Mouse (Mus musculus) neural tube, embryonic 15.5 days (tissue): ENCODE measurements around the gene Kcnk3. TPM values are rescaled to one million over a fixed set of nuclear protein-coding genes. Genes with fewer than 3 reads are reported as not detected.
A peak's percentile ranks its signal among the peaks of the same experiment; 100 is the strongest.

Experiments
- ATAC-seq: fragments of 200-750 bp; cut with Nextera tagmentation; 2 replicates; pipeline ENCODE4 v1.8.0; 2017; ENCODE audit warnings: mild to moderate bottlenecking, moderate TSS enrichment, moderate library complexity; ENCODE audit not compliant: low FRiP score
- H3K27ac ChIP-seq: fragments of 300-500 bp; sonication (generic); replicated peaks from 2 replicates; pipeline ENCODE4 v1.5.1; 2015; ENCODE audit warnings: mild to moderate bottlenecking, inconsistent platforms
- H3K27me3 ChIP-seq: fragments of 300-500 bp; sonication (generic); replicated peaks from 2 replicates; pipeline ENCODE4 v1.6.1; 2015; ENCODE audit warnings: inconsistent platforms
- H3K36me3 ChIP-seq: fragments of 300-500 bp; sonication (generic); 2 replicates; pipeline ENCODE4 v1.6.1; 2015; ENCODE audit warnings: inconsistent platforms
- H3K4me1 ChIP-seq: fragments of 300-500 bp; sonication (generic); 2 replicates; pipeline ENCODE4 v1.6.1; 2015; ENCODE audit warnings: inconsistent platforms
- H3K4me2 ChIP-seq: fragments of 300-500 bp; sonication (generic); 2 replicates; pipeline ENCODE4 v1.6.1; 2015; ENCODE audit warnings: inconsistent platforms, mild to moderate bottlenecking, moderate library complexity
- H3K4me3 ChIP-seq: fragments of 300-500 bp; sonication (generic); replicated peaks from 2 replicates; pipeline ENCODE4 v1.5.1; 2015; ENCODE audit warnings: mild to moderate bottlenecking, inconsistent platforms
- H3K9ac ChIP-seq: fragments of 300-500 bp; sonication (generic); replicated peaks from 2 replicates; pipeline ENCODE4 v1.6.1; 2015; ENCODE audit warnings: mild to moderate bottlenecking, inconsistent platforms
- H3K9me3 ChIP-seq: fragments of 300-500 bp; sonication (generic); replicated peaks from 2 replicates; pipeline ENCODE4 v1.6.1; 2016; ENCODE audit warnings: inconsistent platforms
- WGBS: fragments of 180-500 bp; shearing (Covaris S2); methylation state at CpG from one replicate; pipeline ENCODE4 v1.1.7; 2015; ENCODE audit warnings: mixed read lengths; 5-methylcytosine and 5-hydroxymethylcytosine counted together
- microRNA-seq: library from miRNA; unstranded; fragments of <30 nt; microRNA quantifications from one replicate; pipeline ENCODE4, GENCODE M21; 2017
- polyA plus RNA-seq: library from polyadenylated mRNA; unstranded; fragments of >200 nt; fragmentation: Nextera tagmentation; extraction: Ambion mirVana; gene quantifications from 2 replicates; pipeline ENCODE4 v1.2.1, GENCODE M21; 2015

The Kcnk3 gene
- polyA plus RNA-seq, 1 experiment from 2014 or later, result 12.9 TPM

DNA sequence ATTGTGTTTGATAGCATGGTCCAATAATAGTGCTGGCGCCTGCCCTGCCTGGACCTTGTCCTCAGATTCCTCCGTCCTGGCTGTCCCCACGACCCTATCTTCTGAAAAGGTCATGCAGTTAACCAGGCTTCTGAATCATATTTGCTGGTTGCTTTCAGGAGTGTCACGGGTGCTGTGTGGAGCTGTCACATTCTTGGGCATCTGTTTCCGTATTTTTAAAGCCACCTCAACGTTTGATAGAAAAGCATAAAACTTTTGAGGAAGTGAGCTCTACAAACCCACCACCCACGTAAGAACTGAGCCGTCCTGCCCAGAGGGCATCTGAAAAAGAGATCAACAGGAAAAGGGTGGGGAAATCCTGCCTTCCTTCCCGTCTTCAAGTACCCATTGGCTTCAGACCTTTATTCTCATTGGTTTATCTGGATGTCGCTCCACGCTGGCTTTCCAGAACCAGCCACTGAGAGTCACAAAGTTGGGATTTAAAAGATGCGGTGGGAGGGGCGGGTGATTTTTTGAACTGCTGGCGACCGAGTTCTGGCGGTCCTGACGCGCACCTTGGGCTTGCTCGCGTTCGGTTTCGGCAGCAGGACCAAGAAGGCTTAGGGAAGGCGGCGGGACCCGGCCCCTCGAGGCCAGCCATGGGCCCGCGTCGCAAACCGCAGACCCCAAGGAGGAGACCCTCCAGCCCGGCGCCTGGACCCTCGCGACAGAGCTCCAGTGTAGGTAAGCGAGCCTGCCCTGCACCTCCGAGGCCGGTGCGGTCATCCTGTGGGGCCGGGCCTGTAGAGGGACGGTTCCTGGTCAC, 78.6 kb downstream of the Kcnk3 start, which contains the start of gene Cenpa:
Cenpa (plus strand) TSS at position 387 of the 805 bp plus-strand sequence.
- under 1% methylated on average over 40 of the region's 40 CpGs for WGBS
- peak within 1 kb of the TSS; percentile 68 for H3K9ac ChIP-seq
- ATAC-seq, result peak; percentile 96

DNA sequence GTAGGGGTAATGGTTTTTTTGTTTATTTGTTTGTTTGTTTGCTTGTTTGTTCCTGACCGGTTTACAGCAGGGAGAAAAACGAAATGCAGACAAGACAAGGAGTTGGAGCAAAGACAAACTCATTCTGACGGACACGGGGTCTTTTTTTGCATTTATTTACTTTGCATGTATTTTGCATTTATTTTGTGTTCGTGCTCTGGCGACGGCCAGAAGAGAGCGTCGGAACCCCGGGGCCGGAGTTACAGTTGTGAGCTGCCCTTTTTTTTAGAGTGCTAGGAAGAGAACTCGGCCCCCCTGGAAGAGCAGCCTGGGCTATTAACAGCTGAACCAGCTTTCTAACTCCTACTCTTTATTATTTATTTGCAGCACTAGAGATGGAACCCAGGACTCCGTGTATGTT, 79.2 kb downstream of the Kcnk3 start:
- 0% methylated on average over 13 of the region's 13 CpGs for WGBS

More for the DNA sequence above, 78.6 kb downstream of the Kcnk3 start, which contains the start of gene Cenpa:
- Histone ChIP-seq H3K36me3 (no peaks in the 10 kb centered on the region), H3K4me3 (peak within 1 kb of the TSS; percentile 81), H3K4me2 (peak within 1 kb of the TSS; percentile 95), H3K9me3 (no peaks in the 10 kb centered on the region), H3K27me3 (no peaks in the 10 kb centered on the region), H3K4me1 (peaks cover 10% of the 10 kb centered on the region), H3K27ac (peak within 1 kb of the TSS; percentile 73)

DNA sequence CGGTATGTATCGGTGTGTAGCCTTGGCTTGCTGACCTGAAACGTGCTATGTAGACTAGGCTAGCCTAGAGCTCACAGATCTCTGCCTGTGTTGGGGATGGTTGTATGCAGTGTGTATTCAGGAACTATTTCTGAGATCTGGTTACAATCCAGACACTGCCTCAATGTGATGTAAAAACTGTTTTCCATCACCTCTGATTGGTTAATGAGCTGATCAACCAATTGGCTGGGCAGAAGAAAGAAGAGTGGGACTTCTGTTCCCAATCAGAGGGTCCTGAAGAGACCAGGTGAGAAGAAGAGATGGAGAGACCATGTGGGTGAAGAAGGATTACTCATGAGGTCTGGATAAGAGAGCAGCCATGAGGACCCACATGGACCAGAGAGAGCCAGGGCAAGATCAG, 79.7 kb downstream of the Kcnk3 start:
- no peak for ATAC-seq

More for the DNA sequence above, 79.2 kb downstream of the Kcnk3 start:
- peak overlapping the region; percentile 68 for H3K9ac ChIP-seq
- H3K4me2 ChIP-seq, result peak overlapping the region; percentile 95
- no peak for ATAC-seq
- peak overlapping the region; percentile 81 for H3K4me3 ChIP-seq
- H3K9me3 ChIP-seq, result no peaks in the 10 kb centered on the region
- H3K4me1 ChIP-seq, result peaks cover 10% of the 10 kb centered on the region
- H3K27ac ChIP-seq, result no peak overlapping the region
- no peaks in the 10 kb centered on the region for H3K36me3 ChIP-seq
- no peaks in the 10 kb centered on the region for H3K27me3 ChIP-seq

DNA sequence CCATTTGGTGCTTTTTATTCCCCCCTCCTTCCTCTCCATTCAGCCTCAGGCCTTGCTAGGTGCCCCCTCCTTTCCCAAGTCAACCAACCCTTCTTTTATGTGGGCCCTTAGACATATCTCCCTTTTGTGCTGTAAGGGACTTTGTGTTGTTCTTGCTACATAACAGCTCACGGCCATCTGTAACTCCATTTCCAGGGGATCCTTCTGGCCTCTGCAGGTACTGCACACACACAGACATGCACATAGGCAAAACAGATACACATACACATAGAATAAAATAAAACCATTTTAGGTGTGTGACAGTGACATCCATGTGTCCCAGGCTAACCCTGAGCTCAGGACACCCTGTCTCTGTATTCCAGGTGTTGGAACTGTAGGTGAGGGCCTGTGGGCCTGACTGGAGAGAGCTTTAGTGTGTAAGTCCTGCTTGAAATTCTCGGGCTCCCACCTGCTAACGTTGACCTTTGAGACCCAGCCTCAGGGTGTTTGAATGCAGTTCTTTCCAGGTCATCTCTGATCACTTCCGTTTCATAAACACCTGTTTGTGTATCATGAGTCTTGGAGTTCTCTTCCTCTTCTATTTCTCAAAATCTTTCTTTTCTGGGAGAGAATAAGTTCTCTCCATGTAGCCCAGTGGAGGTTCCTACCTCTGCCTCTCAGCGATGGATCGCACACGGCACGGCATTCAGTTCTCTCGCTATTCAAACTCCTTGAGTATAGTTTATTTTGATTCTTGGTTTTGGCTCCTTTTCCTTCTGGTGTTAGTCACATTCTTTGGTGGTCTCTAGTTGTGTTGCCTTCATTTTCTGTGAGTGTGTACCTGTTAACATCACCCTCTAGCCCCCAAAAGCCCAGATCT, 80.9 kb downstream of the Kcnk3 start:
- Histone ChIP-seq H3K4me2 (no peak overlapping the region), H3K9ac (no peak overlapping the region)

More for the DNA sequence above, 79.7 kb downstream of the Kcnk3 start:
- Histone ChIP-seq H3K4me1 (peaks cover 10% of the 10 kb centered on the region), H3K36me3 (no peaks in the 10 kb centered on the region), H3K9me3 (no peaks in the 10 kb centered on the region), H3K27me3 (no peaks in the 10 kb centered on the region), H3K4me2 (peak overlapping the region; percentile 95), H3K27ac (no peak overlapping the region), H3K9ac (peak overlapping the region; percentile 68; the same call in 1 of the 2 replicates), H3K4me3 (peak overlapping the region; percentile 81)
- WGBS, result 9% methylated on average over 3 of the region's 3 CpGs

DNA sequence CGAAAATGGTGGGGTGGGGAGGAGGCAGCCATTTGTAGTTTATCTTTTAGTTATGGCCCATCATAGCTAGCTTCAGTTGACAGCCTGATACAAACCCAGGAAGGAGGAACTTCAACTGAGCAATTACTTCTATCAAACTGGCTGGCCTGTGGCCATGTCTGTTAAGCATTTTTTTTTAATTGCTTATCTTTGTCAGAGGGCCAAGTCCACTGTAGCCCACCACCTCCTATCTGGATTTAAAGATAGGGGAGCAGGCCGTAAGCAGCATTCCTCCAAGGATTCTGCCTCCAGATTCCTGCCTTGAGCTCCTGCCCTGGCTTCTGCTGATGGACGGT, 81.5 kb downstream of the Kcnk3 start:
- H3K36me3 ChIP-seq, result no peaks in the 10 kb centered on the region
- H3K9ac ChIP-seq, result no peak overlapping the region
- WGBS, result 92% methylated on average over 3 of the region's 3 CpGs
- H3K27ac ChIP-seq, result no peak overlapping the region
- H3K4me3 ChIP-seq, result no peak overlapping the region
- H3K9me3 ChIP-seq, result no peaks in the 10 kb centered on the region
- H3K27me3 ChIP-seq, result no peaks in the 10 kb centered on the region
- H3K4me1 ChIP-seq, result peaks cover 10% of the 10 kb centered on the region
- ATAC-seq, result no peak
- no peak overlapping the region for H3K4me2 ChIP-seq

More for the DNA sequence above, 80.9 kb downstream of the Kcnk3 start:
- 95% methylated on average over 9 of the region's 9 CpGs for WGBS
- no peak for ATAC-seq
- Histone ChIP-seq H3K27ac (no peak overlapping the region), H3K4me3 (no peak overlapping the region), H3K36me3 (no peaks in the 10 kb centered on the region), H3K27me3 (no peaks in the 10 kb centered on the region), H3K4me1 (peaks cover 10% of the 10 kb centered on the region), H3K9me3 (no peaks in the 10 kb centered on the region)

DNA sequence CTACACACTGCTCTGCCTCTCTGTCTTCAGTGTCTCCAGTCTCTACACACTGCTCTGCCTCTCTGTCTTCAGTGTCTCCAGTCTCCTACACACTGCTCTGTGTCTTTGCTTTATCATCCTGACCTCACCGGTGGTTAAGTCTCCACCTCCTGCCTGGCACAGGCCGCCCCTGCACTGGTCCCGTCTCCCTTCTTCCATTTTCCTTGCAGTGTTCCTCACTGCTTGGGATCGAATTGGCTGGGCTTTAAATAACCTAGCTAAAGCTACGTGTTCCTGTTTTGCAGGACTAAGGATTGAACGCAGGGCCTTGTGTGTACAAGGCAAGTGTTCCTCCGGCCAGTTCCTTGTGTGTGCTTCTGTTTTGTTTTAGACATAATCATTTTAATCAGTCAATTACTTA, 82.1 kb downstream of the Kcnk3 start:
- whole genome bisulfite sequencing, result 95% methylated on average over 7 of the region's 7 CpGs

DNA sequence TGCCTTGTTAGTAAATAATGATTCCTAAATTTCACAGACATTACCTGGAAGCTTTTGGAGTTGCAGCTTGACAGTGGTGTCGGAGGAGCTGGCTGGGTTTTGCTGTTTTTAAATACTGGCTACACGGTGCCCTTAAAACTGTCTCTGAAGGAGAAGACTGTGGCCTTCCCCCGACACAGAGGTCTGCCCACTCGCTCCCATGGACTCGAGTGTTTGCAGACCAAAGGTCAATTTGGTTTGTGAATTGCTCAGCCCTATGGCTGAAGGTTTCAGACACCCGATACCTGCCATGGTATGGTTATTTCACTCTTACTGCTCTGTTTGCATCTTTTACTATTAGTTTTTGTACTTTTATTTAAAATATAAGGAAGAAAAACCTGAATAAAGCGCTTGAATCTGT, 86.0 kb downstream of the Kcnk3 start:
- H3K4me3 ChIP-seq, result no peak overlapping the region
- no peak for ATAC-seq
- no peak overlapping the region for H3K9ac ChIP-seq
- no peaks in the 10 kb centered on the region for H3K36me3 ChIP-seq
- no peaks in the 10 kb centered on the region for H3K27me3 ChIP-seq
- H3K9me3 ChIP-seq, result no peaks in the 10 kb centered on the region
- WGBS, result 86% methylated on average over 7 of the region's 7 CpGs
- no peaks in the 10 kb centered on the region for H3K4me1 ChIP-seq
- H3K4me2 ChIP-seq, result no peak overlapping the region
- H3K27ac ChIP-seq, result no peak overlapping the region

More for the DNA sequence above, 82.1 kb downstream of the Kcnk3 start:
- Histone ChIP-seq H3K9ac (no peak overlapping the region), H3K27me3 (no peaks in the 10 kb centered on the region), H3K4me2 (no peak overlapping the region), H3K27ac (no peak overlapping the region), H3K36me3 (no peaks in the 10 kb centered on the region), H3K4me3 (no peak overlapping the region), H3K4me1 (peaks cover 10% of the 10 kb centered on the region), H3K9me3 (no peaks in the 10 kb centered on the region)
- ATAC-seq, result no peak

Small RNA genes lying within 50 kb of the gene (microRNA-seq; reads per million reads assigned to microRNA genes)
- not detected for gene Mir5625

Other genes with a start within 250 kb of the Kcnk3 start
- gene Otof, start 126.2 kb upstream of the Kcnk3 start, polyA plus RNA-seq, result 7.2 and 7.8 TPM in 2 replicates
- gene 1700001C02Rik, start 122.1 kb upstream of the Kcnk3 start, polyA plus RNA-seq, result 0.36 and 0.65 TPM in 2 replicates
- gene Cib4, start 42.3 kb upstream of the Kcnk3 start, polyA plus RNA-seq, result not detected in 2 replicates
- gene Slc35f6, start 59.8 kb downstream of the Kcnk3 start, polyA plus RNA-seq, result 31.2 and 32.8 TPM in 2 replicates
- gene Cenpa, start 78.6 kb downstream of the Kcnk3 start, polyA plus RNA-seq, result 33.0 and 73.4 TPM in 2 replicates
- gene Dpysl5, start 123.4 kb downstream of the Kcnk3 start, polyA plus RNA-seq, result 152 and 175 TPM in 2 replicates
- 135 and 164 TPM in 2 replicates for gene Mapre3, start 226.5 kb downstream of the Kcnk3 start, polyA plus RNA-seq